Mouse (Mus musculus): ENCODE results near the gene Lmod1.

The Lmod1 gene

DNA sequence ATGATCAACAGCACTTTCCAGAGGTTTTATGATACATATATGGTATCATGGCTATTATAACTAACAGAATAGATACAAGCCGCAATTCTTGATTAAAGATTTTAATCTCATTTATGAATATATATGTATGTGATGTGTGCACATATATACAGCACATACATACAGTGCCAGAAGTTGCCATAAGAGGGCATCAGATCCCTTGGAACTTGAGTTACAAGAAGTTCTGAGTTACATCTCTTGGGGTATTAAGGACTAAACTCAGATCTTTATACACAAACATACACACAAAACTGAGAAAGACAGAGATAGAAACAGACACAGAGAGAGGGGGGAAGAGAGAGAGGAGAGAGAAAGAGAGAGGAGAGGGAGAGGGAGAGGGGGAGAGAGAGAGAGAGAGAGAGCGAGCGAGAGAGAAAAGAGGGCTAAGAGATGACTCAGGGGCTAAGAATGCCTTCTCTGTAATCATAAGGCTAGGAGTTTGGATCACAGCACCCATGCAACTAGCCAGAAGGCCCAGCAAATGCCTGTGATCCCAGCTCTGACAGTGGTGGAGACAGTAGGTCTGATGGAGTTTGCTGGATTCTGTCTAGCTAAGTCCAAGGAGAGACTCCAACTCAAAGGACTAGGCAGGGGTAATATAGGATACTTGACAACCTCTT lies 77.0 kb downstream of the Lmod1 start:
- no peak for ATAC-seq (ENCODE audit: insufficient number of reproducible peaks, low FRiP score, low TSS enrichment)

GRCm38 (mm10) chr1:135405356-135405755 lies 80.7 kb downstream of the Lmod1 start:
- ATAC-seq (ENCODE audit: insufficient number of reproducible peaks, low FRiP score, low TSS enrichment): no peak

- no peak for ATAC-seq (ENCODE audit: insufficient number of reproducible peaks, low FRiP score, low TSS enrichment)
These were observed 84.4 kb downstream of the Lmod1 start for GRCm38 (mm10) chr1:135408973-135409372.

GRCm38 (mm10) chr1:135410967-135411366 lies 86.4 kb downstream of the Lmod1 start:
- ATAC-seq (ENCODE audit: insufficient number of reproducible peaks, low FRiP score, low TSS enrichment): no peak

DNA sequence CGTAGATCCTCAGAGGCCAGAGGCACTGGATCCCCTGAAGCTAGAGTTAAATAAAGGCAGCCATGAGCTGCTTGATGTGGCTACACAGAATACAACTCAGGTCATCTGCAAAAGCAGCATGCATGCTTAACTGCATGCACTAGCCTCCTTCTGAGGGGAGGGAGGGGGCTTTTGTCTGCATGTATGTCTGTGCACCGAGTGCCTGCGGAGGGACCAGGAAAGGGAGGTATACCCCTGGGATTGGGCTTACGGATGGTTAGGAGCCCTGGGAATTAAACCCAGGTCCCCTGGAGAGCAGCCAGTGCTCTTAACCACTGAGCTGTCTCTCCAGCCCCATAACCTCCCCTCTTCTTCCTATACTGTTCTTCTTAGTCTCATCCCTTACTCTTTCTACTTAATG lies 87.5 kb downstream of the Lmod1 start:
- ATAC-seq (ENCODE audit: insufficient number of reproducible peaks, low FRiP score, low TSS enrichment): no peak

- ATAC-seq (ENCODE audit: insufficient number of reproducible peaks, low FRiP score, low TSS enrichment): no peak
These were observed 89.4 kb downstream of the Lmod1 start for GRCm38 (mm10) chr1:135413996-135414395.

Measured in cerebellum, adult (tissue).